In genomic region chr7:127815954-127816821, GRCm38 (mm10) we compare ENCODE assay signal across 7 mouse cellular contexts. TPM values are rescaled to one million over a fixed set of nuclear protein-coding genes. Genes with fewer than 3 reads are reported as not detected.
DNase-seq lines count a peak whose midpoint lies in the region; ATAC-seq and TF ChIP-seq lines count a peak whose summit lies in the region.

No protein-coding gene starts in this region.

- H3K4me1 ChIP-seq in heart, adult 2 months (ENCODE audit: control insufficient read depth, insufficient read depth, low read length), result peaks cover 10% of the 10 kb centered on the region
- H3K4me1 ChIP-seq in kidney, embryonic 16.5 days (ENCODE audit: insufficient read depth, low read length), result peaks cover 16% of the 10 kb centered on the region; the same call in 1 of the 2 replicates
- peaks cover 0 to 13% of the 10 kb centered on the region in 2 experiments; a peak in 2 of 4 replicates for H3K4me1 ChIP-seq in liver, embryonic 14.5 days (replicated peaks; ENCODE audit: control insufficient read depth in 2 of 2, insufficient read depth in 2 of 2, low read length in 1 of 2)

- H3K4me2 ChIP-seq in kidney, embryonic 16.5 days (replicated peaks; ENCODE audit: low read depth, low read length), result no peak overlapping the region
- H3K4me2 ChIP-seq in liver, embryonic 14.5 days (ENCODE audit: low read depth), result no peak overlapping the region

- intact Hi-C loops in heart, adult 2 months (cut with DNase I), result loop anchor here (1.0 to 10.0 kb wide), 2 partner anchors 26 to 389 kb away; partner anchors contain the start of gene Cox6a2

- H3K4me3 ChIP-seq in heart, adult 2 months, result no peak overlapping the region
- no peak overlapping the region for H3K4me3 ChIP-seq in kidney, embryonic 16.5 days (ENCODE audit: low read length)
- no peak overlapping the region for H3K4me3 ChIP-seq in liver, embryonic 14.5 days (ENCODE audit: insufficient read depth in 1 of 2, low read depth in 2 of 2, low read length in 2 of 2)

- no peaks in the 10 kb centered on the region for H3K79me2 ChIP-seq in heart, adult 2 months (replicated peaks; ENCODE audit: control insufficient read depth, insufficient read depth, low read length)

- H3K9ac ChIP-seq in heart, adult 2 months (ENCODE audit: low read depth, low read length), result no peak overlapping the region
- peak overlapping the region; percentile 37; the same call in 1 of the 2 replicates for H3K9ac ChIP-seq in kidney, embryonic 16.5 days (replicated peaks; ENCODE audit: low read length)
- no peak overlapping the region for H3K9ac ChIP-seq in liver, embryonic 14.5 days (replicated peaks)

- peak overlapping the region; percentile 18 for H3K27ac ChIP-seq in heart, adult 2 months
- H3K27ac ChIP-seq in kidney, embryonic 16.5 days (ENCODE audit: low read length), result peak overlapping the region; percentile 37; the same call in 1 of the 2 replicates
- H3K27ac ChIP-seq in liver, embryonic 14.5 days, result no peak overlapping the region

- no peaks in the 10 kb centered on the region for H3K36me3 ChIP-seq in heart, adult 2 months (ENCODE audit: control insufficient read depth, insufficient read depth, low read length)
- H3K36me3 ChIP-seq in kidney, embryonic 16.5 days (ENCODE audit: insufficient read depth, low read length), result no peaks in the 10 kb centered on the region
- no peaks in the 10 kb centered on the region for H3K36me3 ChIP-seq in liver, embryonic 14.5 days (replicated peaks; ENCODE audit: control insufficient read depth, insufficient read depth, low read depth)

- peak; percentile 17 for DNase-seq in spleen, postnatal 36 days (ENCODE audit: low spot score in 2 of 2)
- DNase-seq in spleen, postnatal 10 days (ENCODE audit: low spot score in 2 of 2), result no peak
- DNase-seq in cerebellum, adult 9-11 months, result peak; percentile 76
- peak; percentile 65 to 71 for DNase-seq in heart, adult 2 months
- DNase-seq in liver, embryonic 14.5 days (ENCODE audit: low read depth in 3 of 3, low spot score in 3 of 3), result no peak
- DNase-seq in skeletal muscle tissue, adult 2 months (ENCODE audit: low read depth, low spot score), result peak; percentile 79

- WGBS in heart, adult 2 months, result 45% methylated on average over 15 of the region's 15 CpGs
- 56% methylated on average over 15 of the region's 15 CpGs for WGBS in kidney, embryonic 16.5 days
- WGBS in liver, embryonic 14.5 days (ENCODE audit: insufficient replicate concordance), result 42% methylated on average over 15 of the region's 15 CpGs

- no peaks in the 10 kb centered on the region for H3K9me3 ChIP-seq in kidney, embryonic 16.5 days (ENCODE audit: low read length)
- no peaks in the 10 kb centered on the region for H3K9me3 ChIP-seq in liver, embryonic 14.5 days (ENCODE audit: control insufficient read depth, low read length)

- H3K27me3 ChIP-seq in heart, adult 2 months (ENCODE audit: control insufficient read depth, insufficient read depth, low read length), result no peaks in the 10 kb centered on the region
- H3K27me3 ChIP-seq in kidney, embryonic 16.5 days (ENCODE audit: insufficient read depth, low read length), result no peaks in the 10 kb centered on the region
- H3K27me3 ChIP-seq in liver, embryonic 14.5 days (ENCODE audit: control insufficient read depth, insufficient read depth, low read length), result no peaks in the 10 kb centered on the region

- peak; percentile 30; the same call in 1 of the 2 replicates for TF ChIP-seq EP300 in heart, adult 2 months (IDR thresholded peaks at IDR 0.05; ENCODE audit: insufficient read depth, low read depth, low read length)
- no peak for TF ChIP-seq EP300 in liver, embryonic 14.5 days (IDR thresholded peaks at IDR 0.05; ENCODE audit: low read depth)

- no peak for TF ChIP-seq POLR2A in heart, adult 2 months (IDR thresholded peaks at IDR 0.05; ENCODE audit: insufficient read depth, low read depth, low read length)

- peak; percentile 60 for ATAC-seq in kidney, embryonic 16.5 days (ENCODE audit: low FRiP score, low TSS enrichment)
- peak; percentile 31; the same call in 1 of the 2 replicates for ATAC-seq in liver, embryonic 14.5 days (ENCODE audit: insufficient read depth)

- TF ChIP-seq CTCF in heart, adult 2 months (IDR thresholded peaks at IDR 0.05), result peak; percentile 59
- TF ChIP-seq CTCF in liver, embryonic 14.5 days (IDR thresholded peaks at IDR 0.05; ENCODE audit: low read depth), result peak; percentile 67

RNA-seq across cellular contexts. Expression of gene Stx4a, which starts 7.9 kb away (rescaled TPM):
- total RNA-seq in heart, adult 2 months (2021), result 10 to 100 TPM; 68.4 to 71.9 TPM
- polyA plus RNA-seq in heart, adult 2 months (2012; rRNA removed), result 79.3 and 83.0 TPM in 2 replicates
- 44.6 and 48.0 TPM in 2 replicates for polyA plus RNA-seq in kidney, embryonic 16.5 days (2015; fragmentation: Nextera tagmentation; extraction: Ambion mirVana)
- polyA plus RNA-seq in liver, embryonic 14.5 days (2012; rRNA removed), result 20.4 and 34.9 TPM in 2 replicates
- polyA plus RNA-seq in liver, embryonic 14.5 days (2014; fragmentation: Nextera tagmentation; extraction: Ambion mirVana), result 7.2 and 8.1 TPM in 2 replicates

RNA-seq across cellular contexts. Expression of gene Stx1b, which starts 8.2 kb away (rescaled TPM):
- 1 to 10 TPM in 1 of 2 experiments, under 1 TPM in 1; 0.77 to 1.1 TPM for total RNA-seq in heart, adult 2 months (2021)
- polyA plus RNA-seq in heart, adult 2 months (2012; rRNA removed), result 3.8 and 4.0 TPM in 2 replicates
- polyA plus RNA-seq in kidney, embryonic 16.5 days (2015; fragmentation: Nextera tagmentation; extraction: Ambion mirVana), result 3.6 and 4.4 TPM in 2 replicates
- polyA plus RNA-seq in liver, embryonic 14.5 days (2012; rRNA removed), result 0.95 and 1.1 TPM in 2 replicates
- polyA plus RNA-seq in liver, embryonic 14.5 days (2014; fragmentation: Nextera tagmentation; extraction: Ambion mirVana), result 0.05 and 0.21 TPM in 2 replicates

RNA-seq across cellular contexts. Expression of gene Hsd3b7, which starts 15.8 kb away (rescaled TPM):
- total RNA-seq in heart, adult 2 months (2021), result 10 to 100 TPM in 1 of 2 experiments, 1 to 10 TPM in 1; 9.8 to 12.9 TPM
- 37.0 and 45.0 TPM in 2 replicates for polyA plus RNA-seq in heart, adult 2 months (2012; rRNA removed)
- polyA plus RNA-seq in kidney, embryonic 16.5 days (2015; fragmentation: Nextera tagmentation; extraction: Ambion mirVana), result 28.2 and 33.2 TPM in 2 replicates
- 44.8 and 45.5 TPM in 2 replicates for polyA plus RNA-seq in liver, embryonic 14.5 days (2012; rRNA removed)
- polyA plus RNA-seq in liver, embryonic 14.5 days (2014; fragmentation: Nextera tagmentation; extraction: Ambion mirVana), result 44.8 and 45.5 TPM in 2 replicates

RNA-seq across cellular contexts. Expression of gene Gm49388, which starts 30.8 kb away (rescaled TPM):
- total RNA-seq in heart, adult 2 months (2021), result 1 to 10 TPM; 1.6 to 2.6 TPM
- polyA plus RNA-seq in heart, adult 2 months (2012; rRNA removed), result not detected in 2 replicates
- polyA plus RNA-seq in kidney, embryonic 16.5 days (2015; fragmentation: Nextera tagmentation; extraction: Ambion mirVana), result not detected in 2 replicates
- polyA plus RNA-seq in liver, embryonic 14.5 days (2012; rRNA removed), result 1.2 TPM in 1 of 2 replicates, not detected in the other
- polyA plus RNA-seq in liver, embryonic 14.5 days (2014; fragmentation: Nextera tagmentation; extraction: Ambion mirVana), result not detected in 2 replicates

RNA-seq across cellular contexts. Expression of gene Setd1a, which starts 39.7 kb away (rescaled TPM):
- 10 to 100 TPM; 16.3 to 18.5 TPM for total RNA-seq in heart, adult 2 months (2021)
- polyA plus RNA-seq in heart, adult 2 months (2012; rRNA removed), result 7.1 and 8.6 TPM in 2 replicates
- polyA plus RNA-seq in kidney, embryonic 16.5 days (2015; fragmentation: Nextera tagmentation; extraction: Ambion mirVana), result 18.9 and 19.4 TPM in 2 replicates
- 5.7 TPM in 2 replicates for polyA plus RNA-seq in liver, embryonic 14.5 days (2012; rRNA removed)
- 10.5 and 12.3 TPM in 2 replicates for polyA plus RNA-seq in liver, embryonic 14.5 days (2014; fragmentation: Nextera tagmentation; extraction: Ambion mirVana)

Comparison
In these comparisons a context has a peak if more than half of its experiments do, and no peak if none do; other contexts are left out.
1. DNase-seq: peak in spleen, postnatal 36 days (2 of 2), cerebellum, adult 9-11 months (single experiment), heart, adult 2 months (2 of 2) and skeletal muscle tissue, adult 2 months (single experiment); none in spleen, postnatal 10 days (0 of 2) and liver, embryonic 14.5 days (0 of 3).